Mouse (Mus musculus): ENCODE results near the gene Nphs2.

DNA sequence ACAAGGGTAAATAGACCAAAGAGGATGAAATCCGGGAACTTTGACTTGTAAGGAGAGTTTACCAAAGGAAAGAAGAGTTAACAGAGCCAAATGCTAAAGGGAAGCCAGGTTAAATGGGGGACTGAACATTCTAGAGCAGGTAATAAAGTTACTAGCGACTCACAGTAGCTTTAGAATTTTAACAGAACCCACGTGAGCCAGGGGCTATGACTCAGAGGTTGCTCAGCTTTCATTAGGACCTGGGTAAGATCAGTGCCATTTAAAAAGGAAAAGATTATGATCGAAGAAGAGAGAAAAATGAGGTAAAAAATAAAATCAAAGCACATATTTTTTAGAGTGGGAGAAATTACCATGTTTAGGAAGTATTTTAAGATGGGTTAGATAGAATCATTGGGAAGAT lies 30.3 kb downstream of the Nphs2 start:
- TF ChIP-seq CHD2 (IDR thresholded peaks at IDR 0.05; ENCODE audit: low read depth, low read length) (no peak), MAFK (IDR thresholded peaks at IDR 0.05; ENCODE audit: insufficient read depth, low read depth, low read length) (no peak)

All from ES-E14 (cell line).